Mouse (Mus musculus) spleen, adult 2 months (tissue): ENCODE data around the gene Zc2hc1c.

Experiments used
- CTCF ChIP-seq: fragments of 200-500 bp; IDR thresholded peaks from 2 replicates; pipeline ENCODE4 v1.5.1; 2011; ENCODE audit warnings: mild to moderate bottlenecking, inconsistent platforms; ENCODE audit not compliant: insufficient read depth, insufficient read length, insufficient replicate concordance; ENCODE audit errors: extremely low read depth
- POLR2A ChIP-seq: fragments of 200-500 bp; IDR thresholded peaks from 2 replicates; pipeline ENCODE4 v1.6.1; 2011; ENCODE audit warnings: low read depth, low read length, inconsistent platforms

GRCm38 (mm10) chr12:85346374-85346773, 58.0 kb downstream of the Zc2hc1c start:
- TF ChIP-seq CTCF, result no peak
- no peak for TF ChIP-seq POLR2A
